Mouse (Mus musculus): ENCODE results near the gene Taf3.

Taf3 gene

DNA sequence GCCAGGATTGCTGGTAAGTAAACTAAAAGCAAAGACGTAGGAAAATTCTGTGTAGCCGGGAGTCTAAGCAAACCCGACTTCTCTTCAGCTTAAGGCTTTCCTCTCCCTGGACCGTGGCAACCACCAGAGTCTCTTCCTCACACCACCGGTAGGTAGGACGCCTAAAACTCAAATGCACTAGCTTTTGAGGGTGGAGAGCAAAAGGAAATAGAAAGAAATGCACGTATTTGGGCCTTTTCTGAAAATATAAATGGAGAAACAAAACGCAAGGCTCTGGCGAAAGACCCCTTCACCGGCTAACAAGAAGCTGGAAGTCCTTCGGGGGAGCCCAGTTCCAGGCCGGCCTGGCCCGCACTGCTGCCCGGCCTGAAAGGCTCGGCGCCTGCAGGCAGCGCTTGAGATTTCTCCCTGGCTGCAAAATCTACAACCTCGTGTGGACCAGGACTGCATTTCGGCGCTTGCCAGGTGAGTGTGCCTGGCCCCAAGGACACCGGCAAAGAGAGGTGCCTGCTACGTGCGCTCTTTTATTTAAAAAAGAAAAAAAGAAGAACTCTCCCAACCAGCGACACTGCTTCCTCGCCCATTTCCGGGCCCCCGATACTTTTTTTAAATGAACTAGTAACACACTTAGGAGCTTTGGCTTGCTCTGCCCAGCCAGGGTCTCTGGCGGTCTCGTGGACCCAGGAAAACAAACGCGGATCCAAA, 171.6 kb downstream of the Taf3 start:
- no peak for DNase-seq (ENCODE audit: inconsistent ontology term)

DNA sequence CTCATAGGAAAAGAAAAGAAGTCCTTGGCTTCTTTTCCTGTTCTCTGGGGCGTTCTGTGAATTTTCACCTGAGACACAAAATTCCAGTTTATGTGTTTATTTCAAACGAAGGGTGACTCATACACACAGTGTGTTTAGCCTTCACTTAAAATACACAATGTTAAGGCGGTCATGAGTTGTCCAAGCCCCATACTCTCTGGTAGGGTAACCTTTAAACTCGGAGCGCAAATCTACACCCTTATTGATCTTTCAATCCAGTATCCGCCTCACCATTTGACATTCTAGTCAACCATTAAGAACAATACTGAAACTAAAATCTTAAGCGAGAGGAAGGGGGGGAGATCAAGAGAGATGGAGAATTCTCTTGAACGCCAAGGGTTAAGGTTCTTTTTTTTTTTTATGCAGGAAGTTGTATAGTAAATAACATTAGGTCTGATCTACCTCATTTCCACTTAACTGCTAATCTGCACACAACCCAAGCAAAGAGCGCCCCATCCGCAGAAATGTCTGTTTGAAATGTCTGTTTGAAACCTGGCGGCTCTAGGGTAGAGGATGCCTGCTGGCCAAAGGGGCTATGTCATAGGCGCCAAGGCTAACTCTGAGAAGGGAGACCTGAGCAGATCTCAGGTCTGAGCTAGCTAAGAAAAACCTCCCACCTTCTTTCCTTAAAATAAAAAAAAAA, 172.6 kb downstream of the Taf3 start:
- DNase-seq (ENCODE audit: inconsistent ontology term) = no peak

DNA sequence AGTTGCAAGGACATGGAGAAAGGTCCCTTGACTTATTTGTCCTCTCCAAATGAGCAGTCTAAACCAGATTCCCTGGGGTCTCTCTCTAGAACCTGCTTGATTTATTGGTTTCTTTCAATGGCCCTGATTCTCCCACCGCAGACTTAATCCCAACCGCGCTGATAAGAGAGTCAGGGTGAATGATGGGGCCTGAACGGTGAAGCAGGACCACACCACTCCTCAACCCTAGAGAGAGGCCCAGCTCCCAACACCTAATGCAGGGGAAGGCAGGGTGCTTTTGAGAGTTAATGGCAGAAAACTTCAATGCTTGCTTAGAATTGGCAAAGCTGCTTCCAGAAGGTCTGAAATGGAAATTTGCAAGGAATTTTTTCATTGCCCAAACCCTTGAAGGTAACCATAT, 173.2 kb downstream of the Taf3 start:
- no peak for DNase-seq (ENCODE audit: inconsistent ontology term)

DNA sequence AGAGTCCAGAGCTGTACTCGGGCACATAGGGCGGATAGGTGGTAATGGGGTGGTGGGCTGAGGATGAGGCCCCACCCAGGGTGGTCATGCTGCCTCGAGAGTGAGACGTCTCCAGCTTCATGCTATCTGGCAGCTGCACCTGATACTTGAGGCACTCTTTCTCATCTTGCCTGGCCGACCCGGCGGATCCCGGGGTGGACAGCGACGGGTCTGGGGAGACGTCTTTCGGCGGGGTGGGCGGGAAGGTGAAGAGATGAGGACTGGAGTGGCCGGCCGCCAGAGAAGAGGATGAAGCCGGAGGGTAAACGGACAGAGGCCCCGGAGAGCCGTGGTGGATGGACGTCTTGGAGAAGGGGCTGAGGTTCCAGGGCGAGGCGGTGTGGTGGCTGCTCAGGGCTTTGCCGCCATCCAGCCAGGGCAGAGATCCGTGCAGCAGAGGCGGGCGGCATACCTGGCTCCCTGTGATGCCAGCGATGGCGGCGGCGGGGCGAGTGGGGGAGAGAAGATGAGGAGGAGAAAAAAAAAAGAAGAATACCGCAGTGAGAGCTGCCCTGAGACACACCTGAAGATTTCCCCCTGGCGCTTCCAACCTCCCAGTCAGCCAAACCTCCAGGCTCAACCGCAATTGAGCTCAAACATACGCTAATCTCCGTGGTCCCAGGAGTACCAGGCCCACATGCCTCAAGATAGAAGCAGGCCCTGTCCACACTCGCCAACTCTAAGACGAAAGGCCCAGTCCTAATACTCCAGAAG, 173.8 kb downstream of the Taf3 start:
- no peak for DNase-seq (ENCODE audit: inconsistent ontology term)

DNA sequence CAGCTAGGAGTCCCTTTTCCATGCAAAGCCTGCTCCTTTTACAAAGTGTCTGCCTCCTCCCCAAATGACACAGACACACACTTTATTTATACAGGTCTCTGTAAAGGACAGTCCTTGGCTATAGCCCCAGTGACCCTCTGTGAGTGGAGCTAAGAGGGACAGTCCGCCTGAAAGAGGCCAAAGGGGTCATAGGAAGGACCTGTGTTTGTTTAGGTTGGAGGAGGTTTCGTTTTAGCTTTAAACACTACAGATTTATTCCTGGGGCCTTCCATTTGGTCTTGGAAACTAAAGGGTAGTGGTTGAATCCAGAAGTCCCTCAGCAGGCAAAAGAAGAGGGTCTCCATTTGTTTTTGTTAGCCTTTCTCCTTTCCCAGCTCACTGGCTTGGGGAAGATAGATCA, 174.6 kb downstream of the Taf3 start:
- no peak for DNase-seq (ENCODE audit: inconsistent ontology term)

DNA sequence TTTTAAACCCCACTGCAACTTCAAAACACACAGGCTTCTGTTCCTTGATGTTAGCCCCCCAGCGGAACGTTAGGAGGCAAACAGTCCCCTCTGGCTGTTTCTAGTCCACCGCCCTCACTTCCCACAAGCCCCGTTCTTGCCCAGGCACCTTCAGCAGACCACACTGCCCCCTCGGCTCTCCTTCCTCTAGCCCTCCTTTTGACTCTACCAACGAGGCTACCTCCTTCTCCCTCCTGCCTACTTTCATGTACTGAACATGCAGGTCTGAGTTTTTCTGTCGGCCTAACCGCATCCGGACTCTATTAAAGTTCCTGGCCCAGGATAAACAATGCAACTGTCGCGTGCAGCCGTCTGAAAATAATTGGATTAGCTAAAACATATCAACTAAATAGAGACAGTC, 175.7 kb downstream of the Taf3 start:
- peak; percentile 53 for DNase-seq (ENCODE audit: inconsistent ontology term)

DNA sequence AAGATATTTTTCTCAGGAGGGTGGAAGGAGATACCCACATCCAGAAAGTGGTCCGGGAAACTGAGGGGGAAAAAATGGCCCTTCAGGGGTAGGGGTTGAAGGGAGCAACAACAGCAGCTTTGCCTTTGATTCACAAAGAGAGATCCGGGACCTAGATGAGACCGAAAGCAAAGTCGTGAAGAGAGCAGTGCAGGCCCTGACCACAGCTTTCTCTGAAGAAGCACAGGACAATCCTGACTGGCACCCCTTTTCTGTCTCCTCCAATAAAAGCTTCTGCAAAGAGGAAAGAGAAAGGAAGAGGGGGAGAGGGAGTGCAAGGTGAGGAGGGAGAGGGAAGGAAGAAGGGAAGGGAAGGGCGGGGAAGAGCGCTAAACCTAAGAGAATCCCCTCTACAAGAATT, 176.6 kb downstream of the Taf3 start:
- no peak for DNase-seq (ENCODE audit: inconsistent ontology term)

DNA sequence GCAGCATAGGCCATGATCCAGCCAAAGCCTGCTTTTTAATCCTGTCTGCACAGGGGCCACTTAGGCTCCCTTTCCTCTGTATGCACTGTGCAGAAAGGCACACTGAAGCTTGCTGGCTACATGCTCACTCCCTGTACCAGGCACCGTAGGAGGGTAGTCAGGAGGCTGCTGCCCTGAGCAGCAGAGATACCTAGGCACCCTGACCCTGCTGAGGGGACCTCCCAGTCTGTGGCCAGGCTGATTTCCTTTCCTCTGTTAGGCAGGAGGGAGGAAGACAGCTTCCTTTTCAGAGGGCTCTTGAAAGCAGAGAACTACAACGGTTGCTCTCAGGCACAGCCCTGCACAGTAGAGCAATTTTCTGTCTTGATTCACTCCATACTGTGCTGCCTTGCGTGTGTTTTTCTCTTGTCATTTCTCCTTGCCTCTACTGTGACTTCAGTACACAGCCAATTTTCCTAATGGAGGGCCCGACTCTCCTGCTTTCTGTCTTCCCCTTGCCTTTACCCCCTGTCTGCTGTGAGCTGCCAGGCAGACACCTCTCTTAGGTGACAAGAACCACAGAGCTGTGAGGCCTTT, 177.2 kb downstream of the Taf3 start:
- no peak for DNase-seq (ENCODE audit: inconsistent ontology term)

DNA sequence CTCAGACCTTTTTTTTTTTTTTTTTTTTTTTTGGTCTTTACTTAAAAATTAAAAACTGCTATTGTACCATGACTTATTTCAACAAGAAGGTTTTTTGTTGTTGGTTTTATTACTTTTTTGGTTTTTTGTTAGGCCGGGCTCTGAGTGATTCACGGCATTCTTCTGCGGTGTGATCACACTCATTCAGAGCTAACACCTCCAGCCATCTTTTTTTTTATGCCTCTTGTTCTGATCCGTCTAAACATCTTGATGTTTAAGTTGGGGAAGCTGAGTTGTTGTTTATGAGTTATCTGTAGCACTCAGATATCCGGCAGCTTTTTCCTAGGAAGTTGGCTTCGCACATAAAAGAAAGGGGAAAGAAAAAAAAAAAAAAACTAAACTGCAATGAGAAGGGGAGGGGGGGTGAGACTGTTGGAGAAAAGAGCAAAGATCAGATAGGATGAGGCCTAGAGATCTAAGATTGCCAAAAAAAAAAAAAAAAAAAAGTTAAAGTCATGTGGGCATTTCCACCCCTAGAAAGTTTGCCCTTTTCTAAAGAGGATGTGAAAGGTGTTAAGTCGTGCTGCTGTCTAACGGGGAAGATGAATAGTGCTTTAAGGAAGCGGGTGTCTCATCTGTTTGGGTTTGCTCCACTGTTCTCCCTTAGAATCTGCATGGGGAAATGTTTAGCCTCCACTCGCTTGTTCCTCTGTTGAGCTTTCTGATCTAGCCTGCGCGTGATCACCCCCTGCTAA, 181.1 kb downstream of the Taf3 start:
- no peak for DNase-seq (ENCODE audit: inconsistent ontology term)
